Mouse (Mus musculus): ENCODE measurements at regions not wholly inside any gene's neighbourhood (a gene's known extent, or its start where the extent isn't known, plus 50 kb on each side); places are given as distances from the start of the nearest gene placed in this dataset.
"Not testable (repeated sequence)": the region's sequence is repeated elsewhere in the genome, so short reads cannot be mapped to it uniquely, and the experiment has no call there.

DNA sequence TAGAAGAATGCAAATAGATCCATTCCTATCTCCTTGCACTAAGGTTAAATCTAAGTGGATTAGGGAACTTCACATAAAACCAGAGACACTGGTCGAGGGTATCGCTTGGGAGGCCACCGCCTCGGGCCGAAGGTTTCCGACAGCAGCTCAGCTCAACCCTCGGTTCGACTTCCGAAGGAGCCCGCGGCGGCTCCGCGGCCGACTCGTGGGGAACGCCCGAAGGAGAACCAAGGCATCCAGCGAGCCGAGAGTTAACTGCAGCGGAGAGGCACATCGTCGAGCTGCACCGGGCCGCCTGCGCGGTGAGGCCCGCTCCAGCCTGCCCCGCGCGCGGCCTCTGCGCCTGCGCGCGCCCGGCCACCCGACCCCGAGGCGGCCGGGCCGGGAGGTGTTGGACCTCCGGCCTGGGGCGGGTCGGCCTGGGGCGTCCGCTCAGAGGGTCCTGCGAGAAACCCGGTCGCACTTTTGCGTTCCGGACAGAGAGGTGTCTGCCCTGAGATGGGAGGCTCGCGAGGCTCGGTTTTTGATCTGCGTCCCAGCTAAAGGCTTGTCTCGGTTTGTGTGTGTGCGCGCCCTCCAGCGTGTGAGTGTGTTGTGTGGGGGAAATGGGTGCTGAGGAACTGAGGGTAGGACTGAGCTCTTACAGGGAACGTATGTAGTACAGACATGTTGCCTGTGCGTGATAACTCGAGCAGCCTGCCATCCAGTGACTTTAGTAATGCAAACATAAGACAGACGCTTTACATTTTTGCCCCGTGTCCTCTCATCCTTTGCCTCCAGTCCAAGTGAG is 50.9 kb upstream of the Vmn2r9 start:
- H3K4me1 ChIP-seq (ENCODE audit: insufficient read depth, low read depth, low read length); DNase-seq (ENCODE audit: low spot score); H3K27me3 ChIP-seq (ENCODE audit: insufficient read depth, low read length); H3K9me3 ChIP-seq (replicated peaks); H3K36me3 ChIP-seq (replicated peaks); H3K4me3 ChIP-seq (ENCODE audit: low read depth, low read length): not testable (repeated sequence)
- ATAC-seq (ENCODE audit: extremely low read depth, insufficient number of reproducible peaks, low FRiP score, poor library complexity, severe bottlenecking), result peak; percentile 99

All from G1E (cell line).